Mouse (Mus musculus) thymus, adult 2 months (tissue): ENCODE measurements around the gene Fam169a. TPM values are rescaled to one million over a fixed set of nuclear protein-coding genes. Genes with fewer than 3 reads are reported as not detected.
"Not testable (repeated sequence)": the region's sequence is repeated elsewhere in the genome, so short reads cannot be mapped to it uniquely, and the experiment has no call there.

ENCODE experiments used
- DNase-seq: peaks from one replicate; pipeline ENCODE4 v3.0.0; 2021
- H3K27ac ChIP-seq: fragments of 200-500 bp; 2 replicates; pipeline ENCODE4 v1.5.1; 2012; ENCODE audit warnings: low read length, control low read depth; ENCODE audit not compliant: control insufficient read depth, insufficient read depth
- H3K27me3 ChIP-seq: fragments of 200-500 bp; 2 replicates; pipeline ENCODE4 v1.6.1; 2012; ENCODE audit warnings: mild to moderate bottlenecking, low read length, moderate library complexity, mixed read lengths; ENCODE audit not compliant: control insufficient read depth, insufficient read depth
- H3K36me3 ChIP-seq: fragments of 200-500 bp; 2 replicates; pipeline ENCODE4 v1.6.1; 2012; ENCODE audit warnings: mild to moderate bottlenecking, low read length, moderate library complexity; ENCODE audit not compliant: control insufficient read depth, insufficient read depth
- H3K4me1 ChIP-seq: fragments of 200-500 bp; replicated peaks from 2 replicates; pipeline ENCODE4 v1.6.1; 2012; ENCODE audit warnings: low read length; ENCODE audit not compliant: control insufficient read depth, insufficient read depth
- H3K4me3 ChIP-seq: fragments of 200-500 bp; 2 replicates; pipeline ENCODE4 v1.5.1; 2012; ENCODE audit warnings: mild to moderate bottlenecking, low read length, control low read depth, moderate library complexity; ENCODE audit not compliant: control insufficient read depth, insufficient read depth
- CTCF ChIP-seq: fragments of 200-500 bp; IDR thresholded peaks from 2 replicates; pipeline ENCODE4 v1.5.1; 2012; ENCODE audit warnings: mild to moderate bottlenecking, control low read depth, low read length, moderate library complexity, borderline replicate concordance; ENCODE audit not compliant: control insufficient read depth, poor library complexity, insufficient read depth; ENCODE audit errors: extremely low read depth
- POLR2A ChIP-seq: fragments of 200-500 bp; IDR thresholded peaks from 2 replicates; pipeline ENCODE4 v1.6.1; 2012; ENCODE audit warnings: mild to moderate bottlenecking, low read length, control low read depth, moderate library complexity; ENCODE audit not compliant: control insufficient read depth, poor library complexity, insufficient read depth; ENCODE audit errors: extremely low read depth
- WGBS: fragments of 180-500 bp; shearing (Covaris S2); methylation state at CpG from one replicate; pipeline ENCODE4 v1.1.7; 2018; 5-methylcytosine and 5-hydroxymethylcytosine counted together
- polyA plus RNA-seq: library from polyadenylated mRNA; depleted of rRNA; stranded (reverse); fragments of >200 nt; gene quantifications from 2 replicates; pipeline ENCODE4 v1.2.3, GENCODE M21; 2012

The Fam169a gene
- polyA plus RNA-seq, 1 experiment: 0.03 TPM

DNA sequence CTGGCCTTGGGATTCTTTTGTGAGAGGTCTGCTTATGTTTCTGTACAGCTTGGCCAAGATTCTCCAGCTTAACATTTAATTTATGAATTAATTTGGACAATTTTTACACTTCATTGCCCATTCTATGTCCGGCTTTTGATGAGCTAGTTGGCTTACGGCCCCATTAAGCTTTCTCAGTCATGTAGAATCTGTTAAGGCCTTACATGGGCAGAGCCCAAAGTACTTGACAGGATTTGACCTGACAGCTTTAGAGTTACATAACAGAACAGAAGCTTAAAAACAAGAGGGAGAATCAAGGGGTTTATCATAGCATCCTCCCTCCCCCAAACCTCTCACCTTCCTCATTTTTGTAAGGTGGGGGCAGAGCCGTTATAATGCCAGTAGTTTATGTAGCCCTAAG lies 21.1 kb downstream of the Fam169a start:
- no peaks in the 10 kb centered on the region for H3K4me1 ChIP-seq
- 91% methylated on average over 3 of the region's 3 CpGs for WGBS
- TF ChIP-seq CTCF: no peak
- TF ChIP-seq POLR2A: no peak
- no peak for DNase-seq
- no peaks in the 10 kb centered on the region for H3K27me3 ChIP-seq
- no peak overlapping the region for H3K27ac ChIP-seq
- no peaks in the 10 kb centered on the region for H3K36me3 ChIP-seq
- no peak overlapping the region for H3K4me3 ChIP-seq

DNA sequence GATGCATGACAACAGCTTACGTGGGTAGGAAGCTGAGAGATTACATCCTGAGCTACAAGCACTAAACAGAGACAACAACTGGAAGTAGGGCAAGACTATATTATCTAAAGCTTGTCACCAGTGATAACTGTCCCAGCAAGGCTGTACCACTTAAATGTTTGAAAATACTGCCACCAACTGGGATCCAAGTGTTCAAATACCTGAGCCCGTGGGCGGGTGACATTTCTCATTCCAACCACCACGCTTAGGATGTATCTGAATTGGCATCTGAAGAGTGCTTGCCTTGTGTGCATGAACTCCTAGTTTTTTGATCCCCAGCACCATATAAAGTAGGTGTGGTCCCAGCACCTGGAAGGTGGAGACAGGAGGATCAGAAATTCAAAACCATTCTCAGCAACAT lies 28.6 kb downstream of the Fam169a start:
- no peak overlapping the region for H3K4me3 ChIP-seq
- 88% methylated on average over 4 of the region's 4 CpGs for WGBS

DNA sequence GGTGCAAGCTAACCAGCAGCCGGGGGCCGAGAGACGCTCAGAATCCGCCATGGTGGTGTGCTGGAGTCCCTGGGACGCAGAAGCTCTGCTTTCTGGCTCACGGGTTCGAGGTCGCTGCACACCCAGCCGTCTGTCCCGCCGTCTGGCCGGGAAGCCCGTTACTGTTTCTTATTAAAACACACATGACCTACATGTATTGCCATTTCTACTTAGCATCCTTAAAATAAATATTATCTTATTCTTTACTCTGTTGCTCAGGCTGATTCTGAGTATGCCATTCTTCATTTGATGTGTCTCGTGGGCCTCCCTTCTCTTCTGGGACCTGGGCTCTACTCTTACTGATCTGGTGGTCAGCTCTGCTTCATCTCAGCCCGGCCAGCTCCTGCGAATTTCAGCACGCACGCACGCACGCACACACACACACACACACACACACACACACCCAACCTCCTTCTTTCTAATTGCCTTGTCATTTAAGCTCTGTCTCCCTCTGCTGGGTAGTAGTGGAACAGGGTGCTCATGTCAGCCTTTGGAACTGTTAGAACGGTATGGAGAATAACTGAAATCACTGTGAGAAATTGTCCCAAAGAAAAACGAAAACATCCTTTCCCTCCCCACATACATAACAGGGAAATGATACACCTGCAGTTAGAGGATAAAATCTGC lies 32.2 kb downstream of the Fam169a start, which contains the start of gene Gm6169:
Gene Gm6169 (minus strand): TSS at position 51 of the 666 bp plus-strand sequence.
- WGBS: 66% methylated on average over 22 of the region's 22 CpGs
- no peak for TF ChIP-seq POLR2A
- no peak for TF ChIP-seq CTCF
- Histone ChIP-seq H3K4me3 (no peak within 1 kb of the TSS), H3K27ac (no peak within 1 kb of the TSS), H3K27me3 (no peaks in the 10 kb centered on the region), H3K4me1 (no peaks in the 10 kb centered on the region), H3K36me3 (no peaks in the 10 kb centered on the region)
- DNase-seq: peak; percentile 16

More for the DNA sequence above, 28.6 kb downstream of the Fam169a start:
- TF ChIP-seq CTCF (no peak), POLR2A (no peak)
- no peak overlapping the region for H3K27ac ChIP-seq
- H3K27me3 ChIP-seq: no peaks in the 10 kb centered on the region
- DNase-seq: no peak
- no peaks in the 10 kb centered on the region for H3K4me1 ChIP-seq
- H3K36me3 ChIP-seq: no peaks in the 10 kb centered on the region

DNA sequence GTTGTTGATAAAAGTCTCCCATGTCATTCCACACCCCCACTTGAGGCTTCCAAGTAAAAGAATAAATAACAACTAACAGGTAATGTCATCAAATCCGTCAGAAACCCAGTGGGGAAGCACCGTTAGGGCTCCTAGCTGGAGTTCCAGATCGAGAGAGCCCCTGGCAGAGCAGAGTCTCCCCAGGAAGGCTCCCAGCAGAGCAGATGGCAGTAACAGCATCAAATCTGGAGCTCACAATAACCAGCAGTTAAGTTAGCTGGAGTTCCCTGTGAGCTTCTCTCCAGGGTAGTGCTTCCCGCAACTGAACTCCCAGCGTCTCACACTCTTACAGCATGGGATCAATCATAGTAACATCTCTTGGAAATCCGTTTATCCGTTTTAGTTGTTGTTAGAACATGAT lies 37.9 kb downstream of the Fam169a start:
- H3K27me3 ChIP-seq: no peaks in the 10 kb centered on the region
- 96% methylated on average over 7 of the region's 7 CpGs for WGBS
- H3K4me3 ChIP-seq: no peak overlapping the region
- TF ChIP-seq CTCF: no peak
- no peak for DNase-seq
- H3K27ac ChIP-seq: no peak overlapping the region
- H3K36me3 ChIP-seq: no peaks in the 10 kb centered on the region
- no peaks in the 10 kb centered on the region for H3K4me1 ChIP-seq

DNA sequence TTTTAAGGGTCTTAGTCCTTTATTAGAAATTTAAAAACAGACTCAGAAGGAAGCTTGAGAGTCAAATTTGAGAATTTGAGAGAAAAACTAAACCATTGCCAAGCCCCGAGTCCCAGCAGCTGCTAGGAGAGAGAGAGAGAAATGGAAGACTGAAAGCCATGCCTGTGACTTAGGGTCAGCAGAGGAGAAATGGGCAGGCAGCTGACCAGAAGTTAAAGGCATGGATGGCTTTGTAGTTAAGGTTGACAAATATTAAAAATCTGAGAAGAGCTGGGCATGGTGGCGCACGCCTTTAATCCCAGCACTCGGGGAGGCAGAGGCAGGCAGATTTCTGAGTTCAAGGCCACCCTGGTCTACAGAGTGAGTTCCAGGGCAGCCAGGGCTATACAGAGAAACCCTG lies 40.6 kb downstream of the Fam169a start:
- 97% methylated on average over 4 of the region's 4 CpGs for WGBS

DNA sequence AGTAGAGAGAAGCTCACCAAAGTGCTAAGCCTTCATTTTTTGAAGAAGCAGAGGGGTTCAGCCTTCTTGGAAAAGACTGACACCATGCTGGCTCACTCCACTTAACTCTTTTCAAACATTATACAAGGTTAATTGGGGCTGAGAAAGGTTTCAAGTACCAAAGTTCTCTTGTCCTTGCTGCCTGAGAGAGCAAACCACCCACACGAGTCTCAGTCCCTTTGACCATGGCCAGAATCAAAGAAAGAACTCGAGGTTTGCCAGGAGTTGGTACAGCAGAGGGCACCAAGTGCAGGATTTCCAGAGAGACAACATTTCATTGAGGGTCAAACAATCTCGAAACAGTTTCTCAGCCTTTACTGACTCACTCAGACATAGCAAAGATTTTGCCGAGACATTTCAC lies 42.0 kb downstream of the Fam169a start:
- DNase-seq: no peak

More for the DNA sequence above, 40.6 kb downstream of the Fam169a start:
- not testable (repeated sequence) for H3K27me3 ChIP-seq, H3K4me3 ChIP-seq, H3K4me1 ChIP-seq, H3K36me3 ChIP-seq, DNase-seq, H3K27ac ChIP-seq

DNA sequence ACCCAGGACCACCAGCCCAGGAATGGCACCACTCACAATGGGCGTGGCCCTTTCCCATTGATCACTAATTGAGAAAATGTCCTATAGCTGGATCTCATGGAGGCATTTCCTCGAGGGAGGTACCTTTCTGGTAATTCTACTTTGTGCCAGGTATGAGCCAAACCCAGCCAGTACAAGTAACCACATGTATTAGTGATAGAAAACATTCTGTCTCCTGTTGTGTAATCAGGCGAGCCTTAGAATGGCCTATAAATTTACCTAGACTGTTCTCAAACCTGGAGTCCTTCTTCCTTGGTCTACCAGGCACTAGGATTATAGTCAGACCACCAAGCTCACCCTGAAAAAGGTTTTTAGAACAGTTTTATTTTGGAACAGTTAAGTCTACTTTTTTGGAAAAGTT lies 54.3 kb downstream of the Fam169a start:
- Histone ChIP-seq H3K36me3 (no peaks in the 10 kb centered on the region), H3K4me3 (no peak overlapping the region), H3K4me1 (no peaks in the 10 kb centered on the region), H3K27me3 (no peaks in the 10 kb centered on the region), H3K27ac (no peak overlapping the region)
- TF ChIP-seq POLR2A: no peak
- no peak for TF ChIP-seq CTCF
- WGBS: 81% methylated on average over 3 of the region's 3 CpGs
- DNase-seq: no peak

More for the DNA sequence above, 42.0 kb downstream of the Fam169a start:
- 88% methylated on average over 4 of the region's 4 CpGs for WGBS
- TF ChIP-seq CTCF: no peak
- no peak for TF ChIP-seq POLR2A
- no peaks in the 10 kb centered on the region for H3K27me3 ChIP-seq
- H3K4me3 ChIP-seq: no peak overlapping the region
- no peaks in the 10 kb centered on the region for H3K36me3 ChIP-seq
- no peak overlapping the region for H3K27ac ChIP-seq
- H3K4me1 ChIP-seq: no peaks in the 10 kb centered on the region

DNA sequence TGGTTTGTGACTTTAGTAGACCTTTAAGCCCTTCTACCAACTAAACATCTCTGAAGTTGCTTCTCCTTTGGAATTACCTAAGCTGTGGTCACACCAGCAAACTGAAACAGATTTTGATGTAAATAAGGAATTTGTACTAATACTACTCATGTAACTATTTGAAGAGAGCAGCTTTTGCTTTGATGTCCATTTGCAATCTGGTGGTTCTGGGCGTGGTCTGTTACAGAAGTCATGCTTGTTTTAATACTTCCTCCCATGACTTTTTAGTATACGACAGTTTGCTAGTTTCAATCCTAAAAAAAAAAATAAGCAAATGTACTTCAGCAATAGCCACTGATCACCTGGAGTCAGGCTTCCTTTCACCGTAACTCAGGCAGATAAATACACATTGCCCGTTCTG lies 62.6 kb downstream of the Fam169a start:
- 95% methylated on average over 4 of the region's 4 CpGs for WGBS
- peaks cover 23% of the 10 kb centered on the region for H3K36me3 ChIP-seq
- not testable (repeated sequence) for H3K27ac ChIP-seq, H3K4me3 ChIP-seq, H3K27me3 ChIP-seq, DNase-seq, H3K4me1 ChIP-seq

DNA sequence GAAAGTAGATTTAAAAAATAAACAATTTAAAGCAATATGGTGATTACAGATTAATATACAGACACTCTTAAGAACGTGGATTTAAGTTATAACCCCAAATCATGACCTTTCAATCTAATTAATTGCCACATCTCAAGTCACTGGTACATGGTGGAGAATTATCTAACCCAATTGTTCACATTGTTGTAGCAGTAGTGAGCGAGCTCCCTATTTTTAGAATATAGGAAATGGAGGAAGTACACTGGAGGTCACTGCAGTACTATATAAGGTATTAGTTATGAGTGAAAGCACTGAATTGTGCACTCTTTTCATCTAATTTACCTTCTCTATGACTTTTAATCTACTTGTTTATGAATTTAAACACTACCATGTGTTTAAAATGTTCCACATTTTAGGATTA lies 63.3 kb downstream of the Fam169a start:
- no CpG with 5 or more reads among the region's 2 CpGs for WGBS
- H3K4me1 ChIP-seq, DNase-seq, H3K27ac ChIP-seq, H3K4me3 ChIP-seq, H3K27me3 ChIP-seq: not testable (repeated sequence)
- peaks cover 28% of the 10 kb centered on the region for H3K36me3 ChIP-seq
